ENCODE assay signal across 7 mouse cellular contexts in genomic region chr9:15709599-15710381, GRCm38 (mm10). TPM values are rescaled to one million over a fixed set of nuclear protein-coding genes. Genes with fewer than 3 reads are reported as not detected.
DNase-seq lines count a peak whose midpoint lies in the region; ATAC-seq and TF ChIP-seq lines count a peak whose summit lies in the region.

Slc36a4 (plus strand) TSS chr9:15709738.

- 0% methylated on average over 68 of the region's 75 CpGs for WGBS in embryonic facial prominence, embryonic 11.5 days
- 9% methylated on average over 61 of the region's 75 CpGs for whole genome bisulfite sequencing in kidney, embryonic 14.5 days
- WGBS in limb, embryonic 14.5 days: under 1% methylated on average over 49 of the region's 75 CpGs
- 0% methylated on average over 65 of the region's 75 CpGs for WGBS in midbrain, embryonic 16.5 days
- WGBS in spleen, adult 2 months: 1% methylated on average over 75 of the region's 75 CpGs

- H3K4me3 ChIP-seq in embryonic facial prominence, embryonic 11.5 days (ENCODE audit: low read depth, low read length): peak within 1 kb of the TSS; percentile 72
- H3K4me3 ChIP-seq in kidney, embryonic 14.5 days (ENCODE audit: low read length): peak within 1 kb of the TSS; percentile 67
- H3K4me3 ChIP-seq in limb, embryonic 14.5 days (replicated peaks; ENCODE audit: low read length): peak within 1 kb of the TSS; percentile 71
- H3K4me3 ChIP-seq in midbrain, embryonic 16.5 days (ENCODE audit: low read depth, low read length): peak within 1 kb of the TSS; percentile 82
- peak within 1 kb of the TSS; percentile 73 for H3K4me3 ChIP-seq in spleen, adult 2 months (ENCODE audit: extremely low read depth, insufficient read depth, insufficient read length)

- peak; percentile 89 for ATAC-seq in embryonic facial prominence, embryonic 11.5 days (replicated peaks; ENCODE audit: insufficient number of reproducible peaks, low FRiP score, low TSS enrichment, low read depth)
- peak; percentile 90 for ATAC-seq in kidney, embryonic 14.5 days (ENCODE audit: low FRiP score, low TSS enrichment)
- ATAC-seq in limb, embryonic 14.5 days (ENCODE audit: low FRiP score, low read depth): peak; percentile 87
- ATAC-seq in midbrain, embryonic 16.5 days: peak; percentile 95

- H3K9ac ChIP-seq in embryonic facial prominence, embryonic 11.5 days (replicated peaks; ENCODE audit: low read length): peak within 1 kb of the TSS; percentile 82
- H3K9ac ChIP-seq in kidney, embryonic 14.5 days (ENCODE audit: low read depth, low read length): peak within 1 kb of the TSS; percentile 79
- peak within 1 kb of the TSS; percentile 90 for H3K9ac ChIP-seq in limb, embryonic 14.5 days (ENCODE audit: low read depth, low read length, severe bottlenecking)
- H3K9ac ChIP-seq in midbrain, embryonic 16.5 days (ENCODE audit: low read depth, low read length): peak within 1 kb of the TSS; percentile 94

- no peaks in the 10 kb centered on the region for H3K36me3 ChIP-seq in embryonic facial prominence, embryonic 11.5 days (replicated peaks; ENCODE audit: control insufficient read depth, insufficient read depth, low read depth, low read length)
- H3K36me3 ChIP-seq in kidney, embryonic 14.5 days (ENCODE audit: control insufficient read depth, insufficient read depth, low read length): 0 out of 2 replicates have a peak, but pooled peaks cover 3% of the 10 kb centered on the region
- no peaks in the 10 kb centered on the region for H3K36me3 ChIP-seq in limb, embryonic 14.5 days (ENCODE audit: control insufficient read depth, insufficient read depth, low read length)
- H3K36me3 ChIP-seq in midbrain, embryonic 16.5 days (ENCODE audit: control insufficient read depth, insufficient read depth, low read length): no peaks in the 10 kb centered on the region
- H3K36me3 ChIP-seq in spleen, adult 2 months (ENCODE audit: control insufficient read depth, insufficient read depth, low read length): no peaks in the 10 kb centered on the region

- DNase-seq in adrenal gland, postnatal 14 days: peak; percentile 90
- DNase-seq in embryonic facial prominence, embryonic 11.5 days (ENCODE audit: low spot score): peak; percentile 78
- peak; percentile 82 to 84 for DNase-seq in heart, adult 9 months (ENCODE audit: low spot score in 2 of 2)
- DNase-seq in limb, embryonic 14.5 days (ENCODE audit: low spot score): peak; percentile 58
- DNase-seq in spleen, adult 2 months (ENCODE audit: low read depth in 1 of 2, low spot score in 2 of 2): peak in 1 of 2 experiments; percentile 57

- no peaks in the 10 kb centered on the region for H3K27me3 ChIP-seq in embryonic facial prominence, embryonic 11.5 days (ENCODE audit: control insufficient read depth, insufficient read depth, low read length)
- no peaks in the 10 kb centered on the region for H3K27me3 ChIP-seq in kidney, embryonic 14.5 days (ENCODE audit: control insufficient read depth, insufficient read depth, low read length)
- no peaks in the 10 kb centered on the region for H3K27me3 ChIP-seq in limb, embryonic 14.5 days (ENCODE audit: control insufficient read depth, insufficient read depth, low read length)
- H3K27me3 ChIP-seq in midbrain, embryonic 16.5 days (ENCODE audit: control insufficient read depth, insufficient read depth, low read depth, low read length): no peaks in the 10 kb centered on the region
- H3K27me3 ChIP-seq in spleen, adult 2 months (ENCODE audit: control insufficient read depth, insufficient read depth, low read length): no peaks in the 10 kb centered on the region

- no peak for TF ChIP-seq CTCF in spleen, adult 2 months (IDR thresholded peaks at IDR 0.05; ENCODE audit: extremely low read depth, insufficient read depth, insufficient read length, insufficient replicate concordance)

- H3K4me1 ChIP-seq in embryonic facial prominence, embryonic 11.5 days (ENCODE audit: control insufficient read depth, insufficient read depth, low read length): no peaks in the 10 kb centered on the region
- peaks cover 11% of the 10 kb centered on the region; the same call in 1 of the 2 replicates for H3K4me1 ChIP-seq in kidney, embryonic 14.5 days (ENCODE audit: control insufficient read depth, insufficient read depth, low read length)
- peaks cover 17% of the 10 kb centered on the region for H3K4me1 ChIP-seq in limb, embryonic 14.5 days (ENCODE audit: control insufficient read depth, insufficient read depth, low read length)
- H3K4me1 ChIP-seq in midbrain, embryonic 16.5 days (ENCODE audit: control insufficient read depth, insufficient read depth, low read length): peaks cover 33% of the 10 kb centered on the region
- H3K4me1 ChIP-seq in spleen, adult 2 months (ENCODE audit: control insufficient read depth, insufficient read depth, insufficient read length): no peaks in the 10 kb centered on the region

- H3K4me2 ChIP-seq in embryonic facial prominence, embryonic 11.5 days (ENCODE audit: low read depth, low read length): peak within 1 kb of the TSS; percentile 82
- H3K4me2 ChIP-seq in kidney, embryonic 14.5 days (replicated peaks; ENCODE audit: low read depth, low read length): peak within 1 kb of the TSS; percentile 73
- H3K4me2 ChIP-seq in limb, embryonic 14.5 days (replicated peaks; ENCODE audit: low read depth, low read length, severe bottlenecking): peak within 1 kb of the TSS; percentile 70
- H3K4me2 ChIP-seq in midbrain, embryonic 16.5 days (ENCODE audit: low read length): peak within 1 kb of the TSS; percentile 71

- H3K27ac ChIP-seq in embryonic facial prominence, embryonic 11.5 days (replicated peaks; ENCODE audit: low read depth, low read length): peak within 1 kb of the TSS; percentile 62; the same call in 1 of the 2 replicates
- H3K27ac ChIP-seq in kidney, embryonic 14.5 days (ENCODE audit: low read depth, low read length): peak within 1 kb of the TSS; percentile 61
- peak within 1 kb of the TSS; percentile 79 for H3K27ac ChIP-seq in limb, embryonic 14.5 days (replicated peaks; ENCODE audit: low read depth, low read length)
- peak within 1 kb of the TSS; percentile 93 for H3K27ac ChIP-seq in midbrain, embryonic 16.5 days (ENCODE audit: low read length)
- peak within 1 kb of the TSS; percentile 47 for H3K27ac ChIP-seq in spleen, adult 2 months (ENCODE audit: insufficient read depth, low read length)

- no peak for TF ChIP-seq POLR2A in limb, embryonic 14.5 days (IDR thresholded peaks at IDR 0.05; ENCODE audit: borderline replicate concordance, extremely low read depth, insufficient read depth, insufficient read length)
- TF ChIP-seq POLR2A in spleen, adult 2 months (IDR thresholded peaks at IDR 0.05; ENCODE audit: low read depth, low read length): no peak

- no peaks in the 10 kb centered on the region for H3K9me3 ChIP-seq in embryonic facial prominence, embryonic 11.5 days (replicated peaks; ENCODE audit: control insufficient read depth, low read length)
- no peaks in the 10 kb centered on the region; the same call in 1 of the 2 replicates for H3K9me3 ChIP-seq in kidney, embryonic 14.5 days (ENCODE audit: control insufficient read depth, low read length)
- H3K9me3 ChIP-seq in limb, embryonic 14.5 days (ENCODE audit: control insufficient read depth, low read length): no peaks in the 10 kb centered on the region
- no peaks in the 10 kb centered on the region for H3K9me3 ChIP-seq in midbrain, embryonic 16.5 days (replicated peaks; ENCODE audit: control insufficient read depth, low read length, poor library complexity, severe bottlenecking)

RNA-seq across cellular contexts. Expression of gene Slc36a4, which starts in this region (rescaled TPM):
- 28.1 and 33.3 TPM in 2 replicates for total RNA-seq in adrenal gland, postnatal 14 days (2021)
- polyA plus RNA-seq in embryonic facial prominence, embryonic 11.5 days (2014; fragmentation: Nextera tagmentation; extraction: Ambion mirVana): 18.3 and 19.3 TPM in 2 replicates
- 14.9 and 25.7 TPM in 2 replicates for polyA plus RNA-seq in kidney, embryonic 14.5 days (2014; fragmentation: Nextera tagmentation; extraction: Ambion mirVana)
- polyA plus RNA-seq in limb, embryonic 14.5 days (2012; rRNA removed): 17.0 and 20.2 TPM in 2 replicates
- 23.7 and 28.4 TPM in 2 replicates for polyA plus RNA-seq in limb, embryonic 14.5 days (2014; fragmentation: Nextera tagmentation; extraction: Ambion mirVana)
- 35.5 and 38.7 TPM in 2 replicates for polyA plus RNA-seq in midbrain, embryonic 16.5 days (2015; fragmentation: Nextera tagmentation; extraction: Ambion mirVana)
- 2.3 and 2.7 TPM in 2 replicates for polyA plus RNA-seq in spleen, adult 2 months (2012; rRNA removed)
